ENCODE assay signal across 41 mouse cellular contexts in the genomic region with DNA sequence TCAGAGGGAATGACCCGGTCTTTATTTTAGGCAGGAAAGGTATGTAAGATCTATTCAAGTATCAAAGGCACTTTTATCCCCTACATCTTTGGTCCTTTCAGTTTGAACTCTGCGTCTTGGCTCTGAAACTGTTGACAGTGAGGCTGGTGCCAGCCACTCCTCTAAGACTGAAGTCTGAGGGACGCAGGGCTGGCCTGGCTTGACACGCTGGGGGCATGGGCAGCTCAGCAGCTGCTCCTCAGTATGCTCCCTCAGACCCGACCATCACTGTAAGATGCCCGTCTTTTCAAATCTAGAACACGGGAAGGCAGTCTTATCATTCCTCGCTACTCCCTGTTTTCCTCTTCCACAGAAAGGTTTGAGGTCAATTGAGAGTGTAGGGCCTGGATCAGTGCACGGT. TPM values are rescaled to one million over a fixed set of nuclear protein-coding genes. Genes with fewer than 3 reads are reported as not detected.
"Had no signal": no experiment of that assay in that cellular context is flagged by ENCODE, and none has a peak within 500 bp of the region (broad histone marks: within the 10 kb centered on the region; RNA-seq: fewer than 3 reads in every experiment).

No protein-coding gene starts in this region.

- H3K9me3 ChIP-seq: heart, embryonic 10.5 days; heart, embryonic 13.5 days; heart, embryonic 15.5 days; hindbrain, embryonic 10.5 days; hindbrain, embryonic 12.5 days; hindbrain, embryonic 13.5 days; hindbrain, embryonic 15.5 days; intestine, embryonic 15.5 days; kidney, embryonic 15.5 days had no signal

- H3K4me2 ChIP-seq: heart, embryonic 11.5 days; heart, embryonic 12.5 days; heart, embryonic 13.5 days; heart, embryonic 15.5 days; hindbrain, embryonic 12.5 days; hindbrain, embryonic 13.5 days; hindbrain, embryonic 14.5 days; hindbrain, embryonic 15.5 days; intestine, embryonic 15.5 days; kidney, embryonic 15.5 days had no signal

- H3K4me3 ChIP-seq: heart, adult 2 months; heart, embryonic 10.5 days; heart, embryonic 12.5 days; heart, embryonic 13.5 days; heart, embryonic 15.5 days; hindbrain, embryonic 10.5 days; hindbrain, embryonic 12.5 days; hindbrain, embryonic 13.5 days; hindbrain, embryonic 15.5 days; intestine, embryonic 15.5 days; kidney, embryonic 15.5 days; layer of hippocampus, adult 2 months had no signal

- H3K4me1 ChIP-seq: heart, embryonic 10.5 days; heart, embryonic 12.5 days; heart, embryonic 13.5 days; heart, embryonic 15.5 days; hindbrain, embryonic 10.5 days; hindbrain, embryonic 12.5 days; hindbrain, embryonic 13.5 days; hindbrain, embryonic 15.5 days; intestine, embryonic 15.5 days; kidney, embryonic 15.5 days had no signal

- DNase-seq: heart, adult 2 months; heart, postnatal 10 days; heart, postnatal 36 days; heart, postnatal 4 days; kidney, adult 11 months; kidney, adult 18-20 months; kidney, adult 2 months; kidney, adult 8-10 months; kidney, adult 9 months; kidney, postnatal 10 days; kidney, postnatal 14 days; kidney, postnatal 25 days; kidney, postnatal 36 days; kidney, postnatal 4 days; layer of hippocampus, adult 9-11 months; layer of hippocampus, postnatal 36 days had no signal

- H3K27me3 ChIP-seq: heart, embryonic 12.5 days; heart, embryonic 15.5 days; hindbrain, embryonic 12.5 days; hindbrain, embryonic 13.5 days; hindbrain, embryonic 15.5 days; intestine, embryonic 15.5 days; kidney, embryonic 15.5 days had no signal

- H3K36me3 ChIP-seq: heart, embryonic 10.5 days; heart, embryonic 12.5 days; heart, embryonic 13.5 days; heart, embryonic 15.5 days; hindbrain, embryonic 10.5 days; hindbrain, embryonic 12.5 days; hindbrain, embryonic 13.5 days; hindbrain, embryonic 15.5 days; intestine, embryonic 15.5 days; kidney, embryonic 15.5 days had no signal

- H3K9ac ChIP-seq: heart, embryonic 12.5 days; heart, embryonic 13.5 days; heart, embryonic 15.5 days; hindbrain, embryonic 12.5 days; hindbrain, embryonic 13.5 days; hindbrain, embryonic 14.5 days; hindbrain, embryonic 15.5 days; intestine, embryonic 15.5 days; kidney, embryonic 15.5 days had no signal

- H3K27ac ChIP-seq: heart, adult 2 months; heart, embryonic 10.5 days; heart, embryonic 13.5 days; heart, embryonic 15.5 days; hindbrain, embryonic 10.5 days; hindbrain, embryonic 12.5 days; hindbrain, embryonic 13.5 days; hindbrain, embryonic 14.5 days; hindbrain, embryonic 15.5 days; hindbrain, postnatal 0 days; intestine, embryonic 15.5 days; kidney, embryonic 15.5 days; kidney, postnatal 0 days; layer of hippocampus, adult 2 months had no signal

- ATAC-seq: hindbrain, embryonic 16.5 days; hindbrain, postnatal 0 days; inflammation-experienced regulatory T-cells, adult 6 months; intestine, embryonic 15.5 days; intestine, embryonic 16.5 days; intestine, postnatal 0 days had no signal

RNA-seq across cellular contexts. Expression of a gene that starts 9.7 kb away (rescaled TPM):
- total RNA-seq: heart, adult 2 months; heart, adult 8-10 months; heart, postnatal 10 days; heart, postnatal 25 days; heart, postnatal 36 days; hematopoietic stem cell, adult 5-6 weeks; layer of hippocampus, adult 18-20 months; layer of hippocampus, adult 2 months; layer of hippocampus, adult 8-10 months; layer of hippocampus, postnatal 25 days; layer of hippocampus, postnatal 36 days had no signal
- polyA plus RNA-seq: inflammation-experienced regulatory T-cells, adult 6 months had no signal
